Mouse (Mus musculus) E14TG2a.4 (cell line): ENCODE data around the gene Cmss1.

Source experiments
- H3K27me3 ChIP-seq: 2 replicates; pipeline ENCODE4 v1.6.1; 2014; ENCODE audit warnings: low read length, control low read depth; ENCODE audit not compliant: insufficient read depth
- H3K36me3 ChIP-seq: 2 replicates; pipeline ENCODE4 v1.6.1; 2014; ENCODE audit warnings: low read length, control low read depth; ENCODE audit not compliant: insufficient read depth
- H3K4me1 ChIP-seq: replicated peaks from 2 replicates; pipeline ENCODE4 v1.6.1; 2014; ENCODE audit warnings: low read depth, low read length, control low read depth
- H3K4me3 ChIP-seq: replicated peaks from 2 replicates; pipeline ENCODE4 v1.5.1; 2014; ENCODE audit warnings: mild to moderate bottlenecking, low read length
- H3K9me3 ChIP-seq: 2 replicates; pipeline ENCODE4 v1.6.1; 2014; ENCODE audit warnings: low read length, control low read depth
- CTCF ChIP-seq: conservative IDR thresholded peaks from 2 replicates; pipeline ENCODE4 v1.5.1; 2014; ENCODE audit warnings: low read length
- NANOG ChIP-seq: IDR thresholded peaks from 2 replicates; pipeline ENCODE4 v1.6.1; 2014; ENCODE audit warnings: borderline replicate concordance, low read length, mixed read lengths
- POU5F1 ChIP-seq: IDR thresholded peaks from 2 replicates; pipeline ENCODE4 v1.6.1; 2014; ENCODE audit warnings: low read length, borderline replicate concordance

Gene Cmss1

GRCm38 (mm10) chr16:57431294-57431693 is 175.4 kb downstream of the Cmss1 start:
- TF ChIP-seq POU5F1: no peak
- no peak for TF ChIP-seq CTCF
- TF ChIP-seq NANOG: no peak
- no peaks in the 10 kb centered on the region for H3K27me3 ChIP-seq

GRCm38 (mm10) chr16:57428977-57429376 is 177.7 kb downstream of the Cmss1 start:
- Histone ChIP-seq H3K9me3 (no peaks in the 10 kb centered on the region), H3K27me3 (no peaks in the 10 kb centered on the region), H3K4me1 (no peaks in the 10 kb centered on the region), H3K4me3 (no peak overlapping the region), H3K36me3 (no peaks in the 10 kb centered on the region)
- no peak for TF ChIP-seq NANOG
- no peak for TF ChIP-seq POU5F1
- TF ChIP-seq CTCF: no peak

More at GRCm38 (mm10) chr16:57431294-57431693, 175.4 kb downstream of the Cmss1 start:
- H3K4me1 ChIP-seq: peaks cover 15% of the 10 kb centered on the region
- no peaks in the 10 kb centered on the region for H3K9me3 ChIP-seq
- no peaks in the 10 kb centered on the region for H3K36me3 ChIP-seq
- no peak overlapping the region for H3K4me3 ChIP-seq

GRCm38 (mm10) chr16:57427516-57428285 is 179.0 kb downstream of the Cmss1 start:
- Histone ChIP-seq H3K27me3 (no peaks in the 10 kb centered on the region), H3K4me1 (peaks cover 7% of the 10 kb centered on the region), H3K4me3 (no peak overlapping the region), H3K36me3 (no peaks in the 10 kb centered on the region), H3K9me3 (no peaks in the 10 kb centered on the region)
- TF ChIP-seq POU5F1 (no peak), NANOG (no peak), CTCF (no peak)

GRCm38 (mm10) chr16:57426680-57427079 is 180.0 kb downstream of the Cmss1 start:
- Histone ChIP-seq H3K4me3 (no peak overlapping the region), H3K36me3 (no peaks in the 10 kb centered on the region), H3K4me1 (peaks cover 9% of the 10 kb centered on the region), H3K27me3 (no peaks in the 10 kb centered on the region), H3K9me3 (no peaks in the 10 kb centered on the region)
- no peak for TF ChIP-seq NANOG
- TF ChIP-seq POU5F1: no peak
- TF ChIP-seq CTCF: no peak

- Histone ChIP-seq H3K27me3 (no peaks in the 10 kb centered on the region), H3K4me3 (no peak overlapping the region), H3K4me1 (peaks cover 11% of the 10 kb centered on the region), H3K9me3 (no peaks in the 10 kb centered on the region), H3K36me3 (no peaks in the 10 kb centered on the region)
- TF ChIP-seq NANOG: no peak
- TF ChIP-seq CTCF: no peak
- no peak for TF ChIP-seq POU5F1
Observed at GRCm38 (mm10) chr16:57423001-57423800, 183.5 kb downstream of the Cmss1 start.

GRCm38 (mm10) chr16:57421680-57422417 is 184.8 kb downstream of the Cmss1 start:
- Histone ChIP-seq H3K36me3 (no peaks in the 10 kb centered on the region), H3K27me3 (no peaks in the 10 kb centered on the region), H3K9me3 (no peaks in the 10 kb centered on the region), H3K4me3 (no peak overlapping the region), H3K4me1 (peaks cover 15% of the 10 kb centered on the region)
- TF ChIP-seq POU5F1 (no peak), NANOG (no peak), CTCF (no peak)

- peaks cover 18% of the 10 kb centered on the region for H3K4me1 ChIP-seq
- TF ChIP-seq CTCF: no peak
- TF ChIP-seq POU5F1: no peak
- no peak for TF ChIP-seq NANOG
- no peaks in the 10 kb centered on the region for H3K27me3 ChIP-seq
Observed at GRCm38 (mm10) chr16:57420773-57421556, 185.7 kb downstream of the Cmss1 start.

More at GRCm38 (mm10) chr16:57420773-57421556, 185.7 kb downstream of the Cmss1 start:
- H3K36me3 ChIP-seq: no peaks in the 10 kb centered on the region
- H3K9me3 ChIP-seq: no peaks in the 10 kb centered on the region
- no peak overlapping the region for H3K4me3 ChIP-seq
